Mouse (Mus musculus): Measurements from ENCODE around the gene Ank2.

GRCm38 (mm10) chr3:127137508-127137907 is 361.6 kb downstream of the Ank2 start:
- TF ChIP-seq POLR2A (IDR thresholded peaks at IDR 0.05; ENCODE audit: extremely low read depth, insufficient read depth, low read length) (no peak), CTCF (IDR thresholded peaks at IDR 0.05; ENCODE audit: low read depth, low read length) (no peak)

Data from liver, adult 2 months (tissue).